Mouse (Mus musculus): ENCODE measurements at regions not wholly inside any gene's neighbourhood (a gene's known extent, or its start where the extent isn't known, plus 50 kb on each side); places are given as distances from the start of the nearest gene placed in this dataset.

DNA sequence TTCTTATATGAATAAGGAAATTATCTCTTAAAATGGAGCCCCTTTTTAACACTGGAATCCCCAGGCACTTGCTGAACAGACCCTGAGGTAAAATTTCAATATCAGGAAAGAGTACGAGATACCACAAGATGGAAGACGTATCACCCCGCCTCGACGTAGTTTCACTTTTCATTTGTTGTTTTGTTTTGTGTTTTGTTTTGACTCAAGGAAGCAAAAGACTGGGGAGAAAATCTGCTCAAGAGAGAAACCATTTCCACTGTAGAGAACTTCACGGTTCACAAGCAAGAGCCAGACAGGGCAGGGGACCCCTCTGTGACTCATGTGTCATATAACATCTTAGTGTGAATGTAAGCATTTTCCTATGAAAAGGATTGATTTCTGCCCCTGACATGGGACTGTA lies 300.6 kb upstream of the Nrp1 start:
- TF ChIP-seq CTCF (IDR thresholded peaks at IDR 0.05; ENCODE audit: extremely low read depth, insufficient read depth, insufficient read length, insufficient replicate concordance) (no peak), POLR2A (IDR thresholded peaks at IDR 0.05; ENCODE audit: low read depth, low read length) (no peak)
